Mouse (Mus musculus) stomach, embryonic 15.5 days (tissue): ENCODE data around the gene Lrrc45. TPM values are rescaled to one million over a fixed set of nuclear protein-coding genes. Genes with fewer than 3 reads are reported as not detected.

Experiments used
- ATAC-seq: fragments of 200-750 bp; cut with Nextera tagmentation; 2 replicates; pipeline ENCODE4 v1.8.0; 2017; ENCODE audit warnings: low read depth, moderate number of reproducible peaks, moderate TSS enrichment; ENCODE audit not compliant: insufficient read depth, low FRiP score
- H3K27ac ChIP-seq: fragments of 300-500 bp; sonication (generic); 2 replicates; pipeline ENCODE4 v1.5.1; 2015; ENCODE audit warnings: mild to moderate bottlenecking, inconsistent platforms
- H3K27me3 ChIP-seq: fragments of 300-500 bp; sonication (generic); replicated peaks from 2 replicates; pipeline ENCODE4 v1.6.1; 2015; ENCODE audit warnings: inconsistent platforms
- H3K36me3 ChIP-seq: fragments of 300-500 bp; sonication (generic); 2 replicates; pipeline ENCODE4 v1.6.1; 2015; ENCODE audit warnings: inconsistent platforms
- H3K4me1 ChIP-seq: fragments of 300-500 bp; sonication (generic); 2 replicates; pipeline ENCODE4 v1.6.1; 2015; ENCODE audit warnings: inconsistent platforms
- H3K4me2 ChIP-seq: fragments of 300-500 bp; sonication (generic); 2 replicates; pipeline ENCODE4 v1.6.1; 2015; ENCODE audit warnings: mild to moderate bottlenecking, inconsistent platforms
- H3K4me3 ChIP-seq: fragments of 300-500 bp; sonication (generic); replicated peaks from 2 replicates; pipeline ENCODE4 v1.5.1; 2015; ENCODE audit warnings: inconsistent platforms
- H3K9ac ChIP-seq: fragments of 300-500 bp; sonication (generic); 2 replicates; pipeline ENCODE4 v1.6.1; 2015; ENCODE audit warnings: inconsistent platforms
- H3K9me3 ChIP-seq: fragments of 300-500 bp; sonication (generic); 2 replicates; pipeline ENCODE4 v1.6.1; 2016; ENCODE audit warnings: inconsistent platforms
- WGBS: fragments of 180-500 bp; shearing (Covaris S2); methylation state at CpG from one replicate; pipeline ENCODE4 v1.1.7; 2015; 5-methylcytosine and 5-hydroxymethylcytosine counted together
- polyA plus RNA-seq: library from polyadenylated mRNA; unstranded; fragments of >200 nt; fragmentation: Nextera tagmentation; extraction: Ambion mirVana; gene quantifications from 2 replicates; pipeline ENCODE4 v1.2.1, GENCODE M21; 2015

The Lrrc45 gene
- polyA plus RNA-seq, 1 experiment from 2014 or later: 55.7 TPM

GRCm38 (mm10) chr11:120720450-120720849 lies 6.7 kb downstream of the Lrrc45 start:
- Histone ChIP-seq H3K27ac (no peak overlapping the region), H3K4me3 (peak overlapping the region; percentile 56), H3K4me1 (peaks cover 14% of the 10 kb centered on the region), H3K9ac (0 out of 2 replicates have a peak overlapping the region, but pooled peaks have one; percentile 55), H3K9me3 (no peaks in the 10 kb centered on the region), H3K36me3 (peaks cover 14% of the 10 kb centered on the region; the same call in 1 of the 2 replicates), H3K4me2 (peak overlapping the region; percentile 98), H3K27me3 (0 out of 2 replicates have a peak, but pooled peaks cover 3% of the 10 kb centered on the region)
- ATAC-seq: peak; percentile 20; the same call in 1 of the 2 replicates
- 16% methylated on average over 17 of the region's 17 CpGs for WGBS

GRCm38 (mm10) chr11:120721124-120722066 lies 7.7 kb downstream of the Lrrc45 start, which contains the start of gene Rac3:
Gene Rac3, plus strand, starts transcription at chr11:120721470.
- H3K4me2 ChIP-seq: peak within 1 kb of the TSS; percentile 98
- no peaks in the 10 kb centered on the region for H3K9me3 ChIP-seq
- H3K27ac ChIP-seq: 0 out of 2 replicates have a peak within 1 kb of the TSS, but pooled peaks have one; percentile 8
- ATAC-seq: peak; percentile 65
- H3K36me3 ChIP-seq: 0 out of 2 replicates have a peak, but pooled peaks cover 7% of the 10 kb centered on the region
- H3K9ac ChIP-seq: peak within 1 kb of the TSS; percentile 55
- H3K27me3 ChIP-seq: 0 out of 2 replicates have a peak, but pooled peaks cover 3% of the 10 kb centered on the region
- under 1% methylated on average over 87 of the region's 90 CpGs for WGBS
- H3K4me3 ChIP-seq: peak within 1 kb of the TSS; percentile 56
- peaks cover 19% of the 10 kb centered on the region for H3K4me1 ChIP-seq

- H3K4me2 ChIP-seq: peak overlapping the region; percentile 98
- no peaks in the 10 kb centered on the region for H3K9me3 ChIP-seq
- no peak for ATAC-seq
- WGBS: 22% methylated on average over 21 of the region's 21 CpGs
- H3K27ac ChIP-seq: no peak overlapping the region
- peak overlapping the region; percentile 55 for H3K9ac ChIP-seq
- H3K27me3 ChIP-seq: 0 out of 2 replicates have a peak, but pooled peaks cover 3% of the 10 kb centered on the region
- 0 out of 2 replicates have a peak, but pooled peaks cover 7% of the 10 kb centered on the region for H3K36me3 ChIP-seq
- H3K4me1 ChIP-seq: peaks cover 25% of the 10 kb centered on the region
- H3K4me3 ChIP-seq: peak overlapping the region; percentile 56
These were observed 8.4 kb downstream of the Lrrc45 start for GRCm38 (mm10) chr11:120722067-120722630.

- Histone ChIP-seq H3K9ac (no peak overlapping the region), H3K27me3 (0 out of 2 replicates have a peak, but pooled peaks cover 3% of the 10 kb centered on the region), H3K36me3 (0 out of 2 replicates have a peak, but pooled peaks cover 7% of the 10 kb centered on the region), H3K4me1 (peaks cover 25% of the 10 kb centered on the region), H3K9me3 (no peaks in the 10 kb centered on the region), H3K4me3 (no peak overlapping the region), H3K4me2 (no peak overlapping the region), H3K27ac (no peak overlapping the region)
- 85% methylated on average over 11 of the region's 11 CpGs for WGBS
- ATAC-seq: no peak
These were observed 9.1 kb downstream of the Lrrc45 start for GRCm38 (mm10) chr11:120722761-120723382.

- Histone ChIP-seq H3K27ac (no peak overlapping the region), H3K36me3 (0 out of 2 replicates have a peak, but pooled peaks cover 7% of the 10 kb centered on the region), H3K4me2 (no peak overlapping the region), H3K9me3 (no peaks in the 10 kb centered on the region), H3K4me3 (no peak overlapping the region), H3K4me1 (peaks cover 25% of the 10 kb centered on the region), H3K27me3 (0 out of 2 replicates have a peak, but pooled peaks cover 3% of the 10 kb centered on the region), H3K9ac (no peak overlapping the region)
- ATAC-seq: no peak
- WGBS: 92% methylated on average over 7 of the region's 7 CpGs
These were observed 9.8 kb downstream of the Lrrc45 start for GRCm38 (mm10) chr11:120723509-120723908.

GRCm38 (mm10) chr11:120726243-120727168 lies 12.8 kb downstream of the Lrrc45 start:
- peak overlapping the region; percentile 21; the same call in 1 of the 2 replicates for H3K27ac ChIP-seq
- H3K36me3 ChIP-seq: no peaks in the 10 kb centered on the region
- no peaks in the 10 kb centered on the region for H3K9me3 ChIP-seq
- H3K4me2 ChIP-seq: peak overlapping the region; percentile 95
- 17% methylated on average over 34 of the region's 36 CpGs for WGBS
- H3K4me3 ChIP-seq: peak overlapping the region; percentile 73
- H3K4me1 ChIP-seq: peaks cover 18% of the 10 kb centered on the region
- 0 out of 2 replicates have a peak, but pooled peaks cover 3% of the 10 kb centered on the region for H3K27me3 ChIP-seq
- peak overlapping the region; percentile 34; the same call in 1 of the 2 replicates for H3K9ac ChIP-seq
- ATAC-seq: peak; percentile 41; the same call in 1 of the 2 replicates

GRCm38 (mm10) chr11:120727169-120727527 lies 13.4 kb downstream of the Lrrc45 start, which contains the start of gene Dcxr:
Gene Dcxr, minus strand, starts transcription at chr11:120727281.
- Histone ChIP-seq H3K4me1 (peaks cover 15% of the 10 kb centered on the region), H3K9me3 (no peaks in the 10 kb centered on the region), H3K36me3 (no peaks in the 10 kb centered on the region), H3K27ac (peak within 1 kb of the TSS; percentile 21; the same call in 1 of the 2 replicates), H3K9ac (peak within 1 kb of the TSS; percentile 34; the same call in 1 of the 2 replicates), H3K27me3 (0 out of 2 replicates have a peak, but pooled peaks cover 3% of the 10 kb centered on the region), H3K4me3 (peak within 1 kb of the TSS; percentile 73), H3K4me2 (peak within 1 kb of the TSS; percentile 95)
- peak; percentile 89 for ATAC-seq
- WGBS: under 1% methylated on average over 14 of the region's 14 CpGs

- no peak for ATAC-seq
- H3K9me3 ChIP-seq: no peaks in the 10 kb centered on the region
- H3K27me3 ChIP-seq: no peaks in the 10 kb centered on the region
- 56% methylated on average over 12 of the region's 12 CpGs for WGBS
- H3K4me3 ChIP-seq: no peak overlapping the region
- H3K9ac ChIP-seq: no peak overlapping the region
- H3K4me2 ChIP-seq: peak overlapping the region; percentile 95; the same call in 1 of the 2 replicates
- H3K27ac ChIP-seq: no peak overlapping the region
- H3K4me1 ChIP-seq: peaks cover 12% of the 10 kb centered on the region
- no peaks in the 10 kb centered on the region for H3K36me3 ChIP-seq
These were observed 13.8 kb downstream of the Lrrc45 start for GRCm38 (mm10) chr11:120727564-120727963.

GRCm38 (mm10) chr11:120728530-120729240 lies 15.0 kb downstream of the Lrrc45 start:
- H3K4me1 ChIP-seq: peaks cover 14% of the 10 kb centered on the region
- H3K4me2 ChIP-seq: no peak overlapping the region; the same call in 1 of the 2 replicates
- no peaks in the 10 kb centered on the region for H3K36me3 ChIP-seq
- no peak overlapping the region for H3K4me3 ChIP-seq
- H3K9me3 ChIP-seq: no peaks in the 10 kb centered on the region
- 72% methylated on average over 11 of the region's 11 CpGs for WGBS
- no peaks in the 10 kb centered on the region for H3K27me3 ChIP-seq
- H3K27ac ChIP-seq: no peak overlapping the region
- H3K9ac ChIP-seq: no peak overlapping the region
- ATAC-seq: no peak
